Mouse (Mus musculus) cortical plate, adult 2 months (tissue): ENCODE measurements at regions not wholly inside any gene's neighbourhood (a gene's known extent, or its start where the extent isn't known, plus 50 kb on each side); places are given as distances from the start of the nearest gene placed in this dataset.

Experiments used
- CTCF ChIP-seq: fragments of 200-500 bp; IDR thresholded peaks from 2 replicates; pipeline ENCODE4 v1.5.1; 2011; ENCODE audit warnings: mild to moderate bottlenecking, control low read depth, low read length; ENCODE audit not compliant: insufficient read depth; ENCODE audit errors: extremely low read depth
- POLR2A ChIP-seq: fragments of 200-500 bp; IDR thresholded peaks from 2 replicates; pipeline ENCODE4 v1.6.1; 2011; ENCODE audit warnings: mild to moderate bottlenecking, low read length, control low read depth; ENCODE audit not compliant: insufficient read depth; ENCODE audit errors: extremely low read depth

DNA sequence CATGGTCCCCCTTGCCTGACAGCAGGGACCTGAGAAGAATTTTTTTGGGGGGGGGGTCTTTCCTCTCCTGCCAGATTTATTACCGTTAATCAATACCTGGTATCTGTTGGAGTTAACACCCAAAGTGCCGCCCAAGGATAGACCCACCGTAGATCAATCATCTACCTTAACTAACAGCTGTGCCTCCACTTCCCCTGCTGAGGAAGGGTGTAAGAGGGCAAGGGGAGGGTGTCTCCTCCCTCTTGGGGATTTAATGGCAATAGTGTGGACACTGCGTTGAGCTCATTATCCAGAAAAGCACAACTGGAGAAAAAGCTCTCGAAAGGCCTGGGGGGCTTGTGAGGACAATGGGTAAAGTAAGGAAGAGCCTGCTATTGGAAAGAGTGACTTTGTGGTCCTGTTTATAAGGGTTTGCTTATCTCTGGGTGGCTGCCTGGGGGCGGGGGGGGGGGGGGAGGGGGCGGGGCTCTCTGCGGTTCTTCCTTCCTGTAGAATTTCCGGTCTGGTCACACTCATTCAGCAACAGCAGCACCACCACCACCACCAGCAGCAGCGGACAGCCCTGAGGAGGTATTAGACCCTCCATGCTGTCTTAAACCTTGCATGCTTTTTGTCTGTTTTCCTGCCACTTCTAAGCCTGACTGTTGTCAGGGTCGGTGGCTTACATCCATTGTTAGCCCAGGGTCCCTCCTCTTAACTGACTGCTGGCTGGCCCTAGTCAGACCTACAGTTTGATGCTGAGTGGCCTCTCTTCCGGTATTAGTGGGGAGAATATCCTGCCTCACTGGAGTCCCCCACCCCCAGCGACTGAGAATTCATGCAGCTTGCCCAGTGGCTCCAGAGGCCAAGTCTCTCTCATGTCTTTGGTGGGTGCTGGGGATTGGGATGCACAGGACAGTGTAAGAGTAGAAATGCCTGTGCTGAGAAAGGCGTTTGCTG lies 138.0 kb upstream of the Lemd2 start:
- TF ChIP-seq POLR2A (no peak), CTCF (no peak)
